Mouse (Mus musculus) neutrophil, adult 5-6 weeks (primary cell): ENCODE measurements at regions not wholly inside any gene's neighbourhood (a gene's known extent, or its start where the extent isn't known, plus 50 kb on each side); places are given as distances from the start of the nearest gene placed in this dataset.

Source experiments
- ATAC-seq: fragments of 151-379, 151-347 bp; 2 replicates; pipeline ENCODE4 v1.8.0; 2017; ENCODE audit warnings: mild to moderate bottlenecking, moderate TSS enrichment; ENCODE audit not compliant: insufficient number of reproducible peaks, poor library complexity, low FRiP score, severe bottlenecking; ENCODE audit errors: extremely low read depth

- no peak for ATAC-seq
These were observed 52.2 kb upstream of the Epcam start for GRCm38 (mm10) chr17:87583575-87583974.

GRCm38 (mm10) chr17:87585355-87585754, 50.4 kb upstream of the Epcam start:
- ATAC-seq, result no peak
